Mouse (Mus musculus) limb, embryonic 14.5 days (tissue): ENCODE measurements around the gene Otop1. TPM values are rescaled to one million over a fixed set of nuclear protein-coding genes. Genes with fewer than 3 reads are reported as not detected.

ENCODE experiments used
- ATAC-seq: fragments of 200-750 bp; cut with Nextera tagmentation; 2 replicates; pipeline ENCODE4 v1.8.0; 2017; ENCODE audit warnings: low read depth, moderate number of reproducible peaks, moderate TSS enrichment; ENCODE audit not compliant: low FRiP score
- DNase-seq: peaks from one replicate; pipeline ENCODE4 v3.0.0-alpha.2; 2015; ENCODE audit warnings: low spot score
- H3K27ac ChIP-seq: fragments of 300-500 bp; sonication (generic); replicated peaks from 2 replicates; pipeline ENCODE4 v1.5.1; 2014; ENCODE audit warnings: low read depth, mild to moderate bottlenecking, low read length, moderate library complexity, mixed read lengths
- H3K27me3 ChIP-seq: fragments of 300-500 bp; sonication (generic); 2 replicates; pipeline ENCODE4 v1.6.1; 2014; ENCODE audit warnings: low read length, mixed read lengths; ENCODE audit not compliant: control insufficient read depth, insufficient read depth
- H3K36me3 ChIP-seq: fragments of 300-500 bp; sonication (generic); 2 replicates; pipeline ENCODE4 v1.6.1; 2014; ENCODE audit warnings: mild to moderate bottlenecking, low read length, moderate library complexity, mixed read lengths; ENCODE audit not compliant: control insufficient read depth, insufficient read depth
- H3K4me1 ChIP-seq: fragments of 300-500 bp; sonication (generic); 2 replicates; pipeline ENCODE4 v1.6.1; 2014; ENCODE audit warnings: antibody characterized with exemption, low read length, mixed read lengths; ENCODE audit not compliant: control insufficient read depth, insufficient read depth
- H3K4me2 ChIP-seq: fragments of 300-500 bp; sonication (generic); replicated peaks from 2 replicates; pipeline ENCODE4 v1.6.1; 2014; ENCODE audit warnings: low read depth, mild to moderate bottlenecking, low read length, moderate library complexity; ENCODE audit not compliant: severe bottlenecking
- H3K4me3 ChIP-seq: fragments of 300-500 bp; sonication (generic); replicated peaks from 2 replicates; pipeline ENCODE4 v1.5.1; 2014; ENCODE audit warnings: low read length
- H3K9ac ChIP-seq: fragments of 300-500 bp; sonication (generic); 2 replicates; pipeline ENCODE4 v1.6.1; 2014; ENCODE audit warnings: mild to moderate bottlenecking, low read depth, low read length, moderate library complexity; ENCODE audit not compliant: severe bottlenecking
- H3K9me3 ChIP-seq: fragments of 300-500 bp; sonication (generic); 2 replicates; pipeline ENCODE4 v1.6.1; 2016; ENCODE audit warnings: low read length; ENCODE audit not compliant: control insufficient read depth
- POLR2A ChIP-seq: fragments of 200-500 bp; IDR thresholded peaks from 2 replicates; pipeline ENCODE4 v1.8.0; 2012; ENCODE audit warnings: inconsistent platforms, mild to moderate bottlenecking, moderate library complexity, borderline replicate concordance; ENCODE audit not compliant: insufficient read depth, insufficient read length; ENCODE audit errors: extremely low read depth
- WGBS: fragments of 180-500 bp; shearing (Covaris S2); extraction: QIAGEN DNeasy Blood & Tissue Kit; methylation state at CpG from one replicate; pipeline ENCODE4 v1.1.7; 2014; 5-methylcytosine and 5-hydroxymethylcytosine counted together
- polyA plus RNA-seq, 2 experiments: library from polyadenylated mRNA; depleted of rRNA in 1 of 2; stranded (reverse) in 1 of 2; unstranded in 1 of 2; fragments of >200 nt; fragmentation: Nextera tagmentation in 1 of 2; extraction: Ambion mirVana in 1 of 2; gene quantifications; 2 replicates each; pipeline versions ENCODE4 v1.2.1 to v1.2.3; 2012 to 2014

Gene Otop1
- polyA plus RNA-seq, 2 experiments, result not detected

GRCm38 (mm10) chr5:38301761-38302411, 26.1 kb downstream of the Otop1 start:
- H3K9me3 ChIP-seq, result no peaks in the 10 kb centered on the region
- TF ChIP-seq POLR2A, result no peak
- DNase-seq (no peak), ATAC-seq (no peak)
- H3K4me3 ChIP-seq, result no peak overlapping the region
- WGBS, result 87% methylated on average over 12 of the region's 12 CpGs
- H3K4me1 ChIP-seq, result no peaks in the 10 kb centered on the region; the same call in 1 of the 2 replicates
- H3K4me2 ChIP-seq, result no peak overlapping the region
- H3K27ac ChIP-seq, result no peak overlapping the region
- H3K9ac ChIP-seq, result no peak overlapping the region
- H3K36me3 ChIP-seq, result no peaks in the 10 kb centered on the region
- H3K27me3 ChIP-seq, result no peaks in the 10 kb centered on the region

- Histone ChIP-seq H3K27me3 (no peaks in the 10 kb centered on the region), H3K4me1 (no peaks in the 10 kb centered on the region; the same call in 1 of the 2 replicates), H3K4me2 (no peak overlapping the region), H3K9me3 (no peaks in the 10 kb centered on the region), H3K9ac (no peak overlapping the region), H3K27ac (no peak overlapping the region), H3K36me3 (no peaks in the 10 kb centered on the region), H3K4me3 (no peak overlapping the region)
- DNase-seq (no peak), ATAC-seq (no peak)
- 63% methylated on average over 12 of the region's 12 CpGs for WGBS
- TF ChIP-seq POLR2A, result no peak
Observed at GRCm38 (mm10) chr5:38302651-38303050, 26.9 kb downstream of the Otop1 start.

GRCm38 (mm10) chr5:38305241-38305640, 29.5 kb downstream of the Otop1 start:
- H3K9me3 ChIP-seq, result no peaks in the 10 kb centered on the region
- no peak for TF ChIP-seq POLR2A
- no peak overlapping the region for H3K27ac ChIP-seq
- H3K27me3 ChIP-seq, result no peaks in the 10 kb centered on the region
- H3K4me3 ChIP-seq, result no peak overlapping the region
- no peaks in the 10 kb centered on the region for H3K36me3 ChIP-seq
- 73% methylated on average over 2 of the region's 2 CpGs for WGBS
- DNase-seq (no peak), ATAC-seq (no peak)
- H3K4me2 ChIP-seq, result no peak overlapping the region
- no peak overlapping the region for H3K9ac ChIP-seq
- no peaks in the 10 kb centered on the region for H3K4me1 ChIP-seq

- H3K4me1 ChIP-seq, result no peaks in the 10 kb centered on the region
- H3K4me2 ChIP-seq, result peak overlapping the region; percentile 54
- no peak overlapping the region for H3K27ac ChIP-seq
- no peaks in the 10 kb centered on the region for H3K9me3 ChIP-seq
- H3K27me3 ChIP-seq, result no peaks in the 10 kb centered on the region
- DNase-seq, result peak; percentile 83
- no peaks in the 10 kb centered on the region for H3K36me3 ChIP-seq
- no peak overlapping the region for H3K9ac ChIP-seq
- H3K4me3 ChIP-seq, result peak overlapping the region; percentile 31
- TF ChIP-seq POLR2A, result no peak
- 9% methylated on average over 26 of the region's 26 CpGs for WGBS
- peak; percentile 87 for ATAC-seq
Observed at GRCm38 (mm10) chr5:38307255-38308101, 31.7 kb downstream of the Otop1 start.

GRCm38 (mm10) chr5:38308873-38309272, 33.1 kb downstream of the Otop1 start:
- no peak overlapping the region for H3K9ac ChIP-seq
- H3K27me3 ChIP-seq, result no peaks in the 10 kb centered on the region
- no peaks in the 10 kb centered on the region for H3K36me3 ChIP-seq
- WGBS, result 45% methylated on average over 5 of the region's 5 CpGs
- DNase-seq (peak; percentile 17), ATAC-seq (0 out of 2 replicates have a peak, but pooled peaks have one; percentile 25)
- no peak overlapping the region for H3K27ac ChIP-seq
- H3K4me2 ChIP-seq, result no peak overlapping the region
- TF ChIP-seq POLR2A, result no peak
- no peaks in the 10 kb centered on the region for H3K9me3 ChIP-seq
- H3K4me3 ChIP-seq, result no peak overlapping the region
- no peaks in the 10 kb centered on the region for H3K4me1 ChIP-seq
